Mouse (Mus musculus) heart, postnatal 36 days (tissue): ENCODE data around the gene Galnt6. TPM values are rescaled to one million over a fixed set of nuclear protein-coding genes. Genes with fewer than 3 reads are reported as not detected.
"Not testable (repeated sequence)": the region's sequence is repeated elsewhere in the genome, so short reads cannot be mapped to it uniquely, and the experiment has no call there.

Experiments used
- DNase-seq, 2 experiments: peaks; one replicate each; pipeline ENCODE4 v3.0.0; 2021 to 2022
- intact Hi-C: fragments of 180-260 bp; cut with DNase I; formaldehyde crosslinking; loops from one replicate; pipeline ENCODE4 v1.15.1; 2025
- total RNA-seq, 2 experiments: library from RNA; stranded (reverse); gene quantifications; 2 replicates each; pipeline ENCODE4 v1.2.3; 2021

The Galnt6 gene
- under 1 TPM; 0.72 to 0.98 TPM for total RNA-seq

DNA sequence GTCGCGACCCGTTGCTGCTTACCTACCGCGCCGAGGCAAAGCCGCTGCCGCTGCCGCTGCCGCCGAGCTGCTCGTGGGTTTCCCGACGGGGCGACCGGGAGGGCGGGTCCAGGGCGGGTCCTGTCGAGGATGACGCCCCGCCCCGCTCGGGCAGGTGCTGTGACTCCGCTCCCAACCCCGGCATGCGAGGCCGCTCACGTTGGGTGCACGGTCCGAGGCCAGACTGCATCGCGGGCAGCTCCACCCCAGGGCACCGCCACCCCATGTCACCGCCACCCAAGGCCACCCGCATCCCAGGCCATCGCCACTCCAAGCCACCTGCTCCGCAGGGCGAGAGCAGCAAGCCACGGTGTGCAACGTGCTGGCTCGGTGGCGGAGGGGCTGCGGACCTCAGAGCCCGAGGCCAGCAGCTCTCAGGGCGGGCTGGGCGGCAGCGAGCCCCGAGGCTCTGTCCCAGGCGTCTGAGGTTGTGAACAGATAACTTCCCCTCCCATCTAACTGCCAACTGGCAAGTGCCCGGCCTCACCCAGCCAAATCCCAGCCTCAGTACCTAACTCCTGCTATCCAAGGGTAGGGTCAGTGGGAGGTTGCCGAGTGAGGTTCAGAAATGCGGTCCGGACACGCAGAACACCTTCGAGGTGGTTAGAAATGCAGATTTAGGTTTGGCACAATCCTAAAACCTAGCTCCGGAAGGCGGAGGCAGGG is at the start of gene Galnt6:
Galnt6 (minus strand) TSS at position 96 of the 705 bp plus-strand sequence.
- peak in 1 of 2 experiments; percentile 19 for DNase-seq
- intact Hi-C loops = no loop called here

DNA sequence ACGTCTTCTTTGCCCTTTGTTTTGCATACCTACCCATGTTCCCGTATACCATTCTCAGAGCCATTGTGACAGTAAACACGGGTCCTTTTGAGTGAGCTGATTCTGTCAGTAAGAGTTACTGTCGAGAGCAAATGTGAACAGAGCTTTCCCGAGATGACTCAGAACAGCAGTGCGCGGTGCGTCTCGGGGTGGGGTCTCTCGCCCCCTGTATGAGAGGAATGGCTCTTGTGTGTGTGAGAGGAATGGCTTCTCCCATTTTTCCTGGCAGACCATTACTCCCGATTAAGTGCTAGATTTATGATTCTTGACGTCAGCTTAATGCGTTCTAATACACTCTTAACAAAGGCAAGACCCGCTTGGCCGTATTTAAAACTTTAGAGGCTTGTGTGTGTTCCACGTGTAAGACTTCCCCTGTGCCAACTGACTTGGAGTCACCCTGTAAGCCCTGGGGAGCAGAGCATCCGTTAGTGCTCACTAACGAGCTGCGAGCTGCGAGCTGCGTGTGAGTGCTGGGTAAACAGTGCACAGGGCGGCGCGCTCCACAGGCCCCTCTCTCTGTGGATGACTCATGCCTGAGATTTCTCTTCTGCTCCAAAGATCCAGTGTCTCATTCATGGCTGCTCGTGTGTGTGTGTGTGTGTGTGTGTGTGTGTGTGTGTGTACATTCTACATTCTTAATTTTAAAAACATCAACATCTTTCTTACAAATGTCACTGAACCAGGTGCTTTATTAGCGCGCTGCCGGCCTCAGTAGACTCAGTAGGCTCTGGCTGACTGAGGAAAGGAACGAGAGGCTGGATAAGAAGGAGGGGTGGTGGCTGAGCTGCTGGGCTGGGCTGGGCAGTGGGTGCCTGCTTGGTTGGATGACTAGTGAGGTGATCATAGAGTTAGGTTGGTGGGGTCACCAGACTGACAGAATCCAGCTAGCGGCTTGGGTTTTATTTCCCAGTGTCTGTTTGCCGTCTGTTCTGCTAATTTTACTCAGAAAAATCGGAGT is 48.1 kb upstream of the Galnt6 start:
- DNase-seq = no peak
- intact Hi-C loops = loop anchor here (10.0 kb wide), 1 partner anchor 407 kb away; no protein-coding TSS in a partner anchor

- no peak for DNase-seq
- intact Hi-C loops = loop anchor here (10.0 kb wide), 1 partner anchor 408 kb away; no protein-coding TSS in a partner anchor
Observed at GRCm38 (mm10) chr15:100776424-100776823, 47.2 kb upstream of the Galnt6 start.

DNA sequence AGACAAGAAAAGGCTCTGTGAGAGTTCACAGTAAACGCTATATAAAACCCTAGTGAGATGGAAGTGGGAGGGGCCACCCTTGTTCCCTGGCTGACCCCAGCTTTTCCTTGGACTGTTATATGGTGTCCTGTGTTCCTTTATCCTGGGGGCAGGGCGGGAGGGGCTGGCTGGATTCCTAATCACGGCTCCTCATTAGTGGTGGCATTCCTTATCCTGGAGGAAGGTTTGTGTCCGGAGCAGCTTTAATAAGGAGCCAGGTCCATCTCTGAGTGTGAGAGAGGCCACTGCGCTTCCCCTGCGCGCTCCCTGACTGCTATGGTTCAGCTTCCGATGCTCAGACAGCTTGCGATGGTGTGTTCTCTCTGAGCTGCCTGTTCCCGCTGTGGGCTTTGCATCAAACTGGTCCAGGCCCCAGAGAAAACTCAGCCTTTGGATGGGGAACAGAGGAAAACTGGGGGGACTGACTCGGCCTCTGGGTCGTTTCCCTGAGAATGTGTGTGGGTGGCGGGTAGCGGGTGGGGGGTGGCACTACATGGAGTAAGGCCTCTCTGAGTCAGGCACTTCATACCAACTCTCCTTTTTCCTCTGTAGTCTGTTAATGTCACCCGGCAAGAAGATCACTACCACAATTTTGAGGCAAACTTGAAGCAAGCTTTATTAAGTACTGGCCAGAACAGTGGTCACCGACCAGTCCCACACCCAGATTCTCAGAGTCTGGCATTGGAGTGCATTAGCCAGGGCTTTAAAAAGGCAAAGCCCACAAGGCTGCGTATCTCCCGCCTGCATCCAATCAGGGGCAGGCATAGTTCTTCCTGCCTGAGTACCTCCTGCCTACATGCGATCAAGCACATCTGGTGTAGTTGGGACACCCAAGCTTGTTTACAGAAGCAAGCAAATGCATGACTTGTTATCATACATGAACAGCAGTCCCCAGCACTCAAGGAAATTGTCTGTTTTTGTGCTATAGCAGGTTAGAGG is 46.3 kb upstream of the Galnt6 start:
- intact Hi-C loops = loop anchor here (10.0 kb wide), 1 partner anchor 409 kb away; no protein-coding TSS in a partner anchor
- DNase-seq = no peak

DNA sequence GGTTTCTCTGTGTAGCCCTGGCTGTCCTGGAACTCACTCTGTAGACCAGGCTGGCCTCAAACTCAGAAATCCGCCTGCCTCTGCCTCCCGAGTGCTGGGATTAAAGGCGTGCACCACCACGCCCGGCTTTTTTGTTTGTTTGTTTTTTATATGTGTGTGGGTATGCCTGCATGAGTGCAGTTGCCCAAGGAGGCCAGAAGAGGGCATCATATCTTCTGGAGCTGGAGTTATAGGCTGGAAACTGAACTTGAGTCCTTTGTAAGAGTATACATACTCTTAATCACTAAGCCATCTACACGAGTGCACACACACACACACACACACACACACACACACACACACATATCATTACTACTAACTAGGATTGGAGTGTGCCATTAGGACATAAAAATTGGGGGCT is 44.7 kb upstream of the Galnt6 start:
- intact Hi-C loops = loop anchor here (10.0 kb wide), 1 partner anchor 411 kb away; no protein-coding TSS in a partner anchor
- not testable (repeated sequence) for DNase-seq

DNA sequence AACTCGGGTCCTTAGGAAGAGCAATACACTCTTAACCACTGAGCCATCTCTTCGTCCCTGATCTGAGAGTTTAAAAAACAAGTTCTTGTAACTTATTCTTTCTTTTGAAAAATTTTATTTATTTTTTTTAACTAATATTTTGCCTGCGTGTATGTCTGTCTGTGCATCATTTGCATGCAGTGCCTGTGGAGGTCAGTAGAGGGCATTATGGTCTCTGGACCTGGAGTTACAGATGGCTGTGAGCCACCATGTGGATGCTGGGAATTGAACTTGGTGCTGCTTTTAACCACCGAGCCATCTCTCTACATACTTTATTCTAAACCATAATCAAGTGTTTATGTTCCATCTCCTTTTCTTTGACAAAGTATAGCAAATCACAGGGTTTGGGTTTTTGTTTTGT is 43.5 kb upstream of the Galnt6 start:
- intact Hi-C loops = loop anchor here (10.0 kb wide), 1 partner anchor 412 kb away; no protein-coding TSS in a partner anchor
- DNase-seq = no peak

DNA sequence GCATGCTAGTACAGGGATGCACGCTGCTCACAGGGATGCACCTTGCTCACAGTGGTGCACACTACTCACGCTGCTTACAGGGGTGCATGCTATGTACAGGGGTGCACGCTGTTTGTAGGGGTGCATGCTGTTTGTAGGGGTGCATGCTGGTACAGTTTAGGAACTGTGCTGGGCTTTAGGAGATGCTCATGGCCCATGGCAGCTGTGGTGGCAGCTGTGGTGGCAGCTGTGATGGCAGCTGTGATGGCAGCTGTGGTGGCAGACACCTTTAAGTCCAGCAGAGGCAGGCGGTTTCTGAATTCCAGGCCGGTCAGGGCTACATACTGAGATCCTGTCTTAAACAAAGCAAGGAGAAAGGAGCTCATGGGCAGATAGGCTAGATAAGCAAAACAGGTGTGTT is 41.2 kb upstream of the Galnt6 start:
- intact Hi-C loops = loop anchor here (10.0 kb wide), 1 partner anchor 414 kb away; no protein-coding TSS in a partner anchor
- no peak for DNase-seq

DNA sequence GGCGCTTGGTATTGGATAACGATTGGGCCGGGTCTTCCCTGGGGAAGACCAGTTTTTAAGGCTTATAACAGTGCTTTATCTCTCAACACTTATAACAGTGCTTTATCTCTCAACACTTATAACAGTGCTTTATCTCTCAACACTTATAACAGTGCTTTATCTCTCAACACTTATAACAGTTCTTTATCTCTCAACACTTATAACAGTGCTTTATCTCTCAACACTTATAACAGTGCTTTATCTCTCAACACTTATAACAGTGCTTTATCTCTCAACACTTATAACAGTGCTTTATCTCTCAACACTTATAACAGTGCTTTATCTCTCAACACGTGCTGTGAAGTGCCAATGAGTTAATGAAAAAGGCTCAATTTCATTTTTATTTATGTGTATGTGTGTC is 39.8 kb upstream of the Galnt6 start:
- DNase-seq, intact Hi-C loops: not testable (repeated sequence)

GRCm38 (mm10) chr15:100767851-100768250 is 38.7 kb upstream of the Galnt6 start:
- intact Hi-C loops = no loop called here
- no peak for DNase-seq

DNA sequence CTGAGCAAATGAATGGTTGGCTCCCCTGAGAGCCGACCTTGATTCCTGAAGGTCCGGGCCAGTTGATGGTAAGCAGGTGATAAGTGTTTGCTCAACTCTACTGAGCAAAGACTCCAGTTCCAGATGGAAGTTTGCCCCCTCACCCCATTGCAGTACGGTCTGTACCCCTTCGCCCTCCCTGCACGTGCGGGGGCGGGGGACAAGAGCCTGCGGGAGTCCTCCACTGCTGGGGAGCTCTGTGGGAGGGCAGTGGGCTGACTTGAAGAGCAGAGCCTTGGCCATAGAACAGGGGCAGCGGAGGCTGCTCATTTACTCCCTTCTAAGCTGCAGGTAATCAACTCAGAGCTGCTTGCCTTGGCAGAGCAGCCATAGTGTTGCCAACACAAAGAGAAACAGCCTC is 37.6 kb upstream of the Galnt6 start:
- no peak for DNase-seq
- intact Hi-C loops = no loop called here

- intact Hi-C loops = no loop called here
- no peak for DNase-seq
Observed at GRCm38 (mm10) chr15:100764163-100764951, 35.2 kb upstream of the Galnt6 start.

DNA sequence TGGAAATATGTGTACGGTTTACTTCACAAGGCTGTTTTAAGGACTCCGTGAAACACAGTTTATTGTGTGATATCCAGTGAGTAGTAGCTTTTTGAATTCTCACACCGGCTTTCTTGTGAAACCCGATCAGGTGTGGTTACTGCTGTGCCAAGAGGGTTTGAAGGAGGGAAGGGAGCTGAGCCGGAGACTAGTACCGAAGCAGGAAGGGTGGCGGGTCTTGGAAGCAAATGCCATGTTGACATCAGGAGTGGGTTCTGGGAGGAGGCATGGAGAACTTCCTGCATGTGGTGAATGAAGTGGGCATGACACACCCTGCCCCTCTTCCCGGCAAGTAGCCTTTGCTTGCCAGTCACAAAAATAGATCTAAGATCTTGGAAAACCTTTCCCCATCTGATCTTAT is 33.5 kb upstream of the Galnt6 start:
- intact Hi-C loops = no loop called here
- DNase-seq = no peak

GRCm38 (mm10) chr15:100761419-100762185 is 32.4 kb upstream of the Galnt6 start, which contains the start of gene Slc4a8:
Gene Slc4a8, plus strand, starts transcription at chr15:100761747.
- intact Hi-C loops = no loop called here
- DNase-seq = peak; percentile 80 to 84

- intact Hi-C loops = no loop called here
- no peak for DNase-seq
Observed at GRCm38 (mm10) chr15:100761036-100761418, 31.9 kb upstream of the Galnt6 start.

- DNase-seq = no peak
- intact Hi-C loops = loop anchor here (5.0 to 10.0 kb wide), 2 partner anchors 283 to 356 kb away; partner anchors contain the start of gene Ankrd33
Observed at GRCm38 (mm10) chr15:100759286-100759685, 30.1 kb upstream of the Galnt6 start.

GRCm38 (mm10) chr15:100757527-100757978 is 28.4 kb upstream of the Galnt6 start:
- intact Hi-C loops = loop anchor here (1.0 to 10.0 kb wide), 3 partner anchors 82 to 357 kb away; partner anchors contain the start of gene Ankrd33
- DNase-seq = peak; percentile 58 to 59

DNA sequence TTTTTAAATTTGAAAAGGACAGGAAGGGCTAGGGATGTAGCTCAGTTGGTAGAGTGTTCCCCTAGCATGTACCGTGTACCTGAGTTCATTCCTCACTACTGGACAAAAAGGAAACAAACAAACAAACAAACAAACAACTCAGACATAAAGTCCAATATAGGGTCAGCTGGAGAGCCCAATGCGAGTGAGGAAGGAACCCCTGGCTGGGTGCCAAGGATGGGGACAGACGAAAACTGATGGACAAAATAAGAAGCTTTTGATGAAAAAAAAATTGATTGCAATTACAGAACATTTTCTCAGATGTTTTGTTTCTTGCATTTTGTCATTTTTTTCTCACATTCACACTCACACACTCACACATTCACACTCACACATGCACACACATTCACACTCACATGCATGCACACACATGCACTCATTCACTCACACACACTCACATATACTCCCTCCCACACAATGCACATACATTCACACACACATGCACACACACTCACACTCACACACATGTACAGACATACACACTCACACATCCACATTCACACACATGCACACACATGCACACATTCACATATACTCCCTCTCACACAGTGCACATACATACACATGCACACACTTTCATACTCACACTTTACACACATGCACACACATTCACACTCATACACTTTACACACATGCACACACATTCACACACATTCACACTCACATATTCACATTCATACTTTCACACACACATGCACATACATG is 26.9 kb upstream of the Galnt6 start:
- intact Hi-C loops = loop anchor here (5.0 to 10.0 kb wide), 2 partner anchors 286 to 359 kb away; partner anchors contain the start of gene Ankrd33
- no peak for DNase-seq
